Mouse (Mus musculus) duodenum, adult 2 months (tissue): Measurements from ENCODE around the gene Khdc1b. TPM values are rescaled to one million over a fixed set of nuclear protein-coding genes. Genes with fewer than 3 reads are reported as not detected.

Experiments used
- polyA plus RNA-seq: library from polyadenylated mRNA; depleted of rRNA; stranded (reverse); fragments of >200 nt; gene quantifications from 2 replicates; pipeline ENCODE4 v1.2.3, GENCODE M21; 2012; ENCODE audit warnings: low replicate concordance; rRNA removed

The Khdc1b gene
- polyA plus RNA-seq = not detected in 2 replicates

DNA sequence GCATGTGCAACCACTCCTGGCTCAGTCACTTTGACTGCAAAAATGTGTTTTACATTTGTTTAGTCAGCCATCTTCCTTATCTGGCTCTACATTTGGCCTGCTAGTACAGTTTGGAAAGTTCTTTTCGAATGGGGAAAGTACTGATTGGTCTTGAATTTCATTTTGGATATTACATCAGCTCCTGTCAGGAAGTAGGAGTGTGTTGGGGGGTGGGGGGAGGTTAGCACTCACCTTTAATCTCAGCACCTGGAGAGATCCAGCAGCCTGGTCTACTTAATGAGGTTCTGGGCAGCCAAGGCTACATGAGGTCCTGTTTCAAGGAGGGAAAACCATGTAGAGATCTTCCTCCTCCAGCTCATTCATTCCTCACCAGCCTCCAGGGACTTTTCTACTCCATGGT, at the start of gene Khdc1b:
Gene Khdc1b (plus strand): TSS at position 301 of the 400 bp plus-strand sequence.

DNA sequence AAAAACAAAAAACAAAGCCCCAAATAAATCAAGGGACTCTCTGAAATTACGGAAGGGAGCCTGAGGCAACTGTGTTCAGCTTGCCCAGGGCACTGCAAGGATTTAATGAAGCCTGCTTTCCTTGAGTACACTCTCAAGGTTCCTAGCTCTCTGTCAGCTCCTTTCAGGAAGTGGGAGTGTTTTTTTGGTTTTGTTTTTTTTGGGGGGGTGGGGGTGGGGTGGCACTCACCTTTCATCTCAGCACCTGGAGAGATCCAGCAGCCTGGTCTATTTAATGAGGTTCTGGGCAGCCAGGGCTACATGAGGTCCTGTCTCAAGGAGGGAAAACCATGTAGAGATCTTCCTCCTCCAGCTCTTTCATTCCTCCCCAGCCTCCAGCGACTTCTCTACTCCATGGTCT, 34.0 kb upstream of the Khdc1b start, which contains the start of gene Khdc1a:
Gene Khdc1a (plus strand): TSS at position 301 of the 400 bp plus-strand sequence.

DNA sequence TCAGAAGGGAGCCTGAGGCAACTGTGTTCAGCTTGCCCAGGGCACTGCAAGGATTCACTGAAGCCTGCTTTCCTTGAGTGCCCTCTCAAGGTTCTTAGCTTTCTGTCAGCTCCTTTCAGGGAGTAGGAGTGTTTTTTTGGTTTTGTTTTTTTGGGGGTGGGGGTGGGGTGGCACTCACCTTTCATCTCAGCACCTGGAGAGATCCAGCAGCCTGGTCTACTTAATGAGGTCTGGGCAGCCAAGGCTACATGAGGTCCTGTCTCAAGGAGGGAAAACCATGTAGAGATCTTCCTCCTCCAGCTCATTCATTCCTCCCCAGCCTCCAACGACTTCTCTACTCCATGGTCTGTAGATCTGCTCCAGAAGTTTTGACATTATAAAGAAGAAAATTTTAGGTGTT, 15.3 kb upstream of the Khdc1b start, which contains the start of gene Khdc1c:
Gene Khdc1c (plus strand): TSS at position 301 of the 400 bp plus-strand sequence.

Other genes with a start within 250 kb of the Khdc1b start
- gene Tmem14a, start 165.0 kb upstream of the Khdc1b start, polyA plus RNA-seq = 1.9 and 2.0 TPM in 2 replicates
- gene Gsta3, start 143.0 kb upstream of the Khdc1b start, polyA plus RNA-seq = 1.4 and 3.5 TPM in 2 replicates
- not detected in 2 replicates for gene Khdc1a, start 33.9 kb upstream of the Khdc1b start, polyA plus RNA-seq
- gene Khdc1c, start 15.2 kb upstream of the Khdc1b start, polyA plus RNA-seq = not detected in 2 replicates